Comparison of ENCODE assay signal across 10 mouse cellular contexts in genomic region chr19:14180244-14180643, GRCm38 (mm10).
DNase-seq lines count a peak whose midpoint lies in the region; ATAC-seq lines count a peak whose summit lies in the region.
"Had no signal": no experiment of that assay in that cellular context is flagged by ENCODE, and none has a peak within 500 bp of the region (broad histone marks: within the 10 kb centered on the region; RNA-seq: fewer than 3 reads in every experiment).

No protein-coding gene starts in this region.

- peak; percentile 91 for ATAC-seq in kidney, embryonic 16.5 days (ENCODE audit: low FRiP score, low TSS enrichment)
- no peak for ATAC-seq in liver, embryonic 12.5 days
- ATAC-seq: midbrain, embryonic 15.5 days had no signal

- H3K27me3 ChIP-seq in kidney, embryonic 16.5 days (ENCODE audit: insufficient read depth, low read length): no peaks in the 10 kb centered on the region
- H3K27me3 ChIP-seq in embryonic facial prominence, embryonic 10.5 days (replicated peaks; ENCODE audit: low read depth, poor library complexity, severe bottlenecking): 0 out of 2 replicates have a peak, but pooled peaks cover 4% of the 10 kb centered on the region
- H3K27me3 ChIP-seq in liver, embryonic 12.5 days (replicated peaks): no peaks in the 10 kb centered on the region
- H3K27me3 ChIP-seq: hindbrain, embryonic 15.5 days; midbrain, embryonic 15.5 days had no signal

- no peak overlapping the region for H3K9ac ChIP-seq in kidney, embryonic 16.5 days (replicated peaks; ENCODE audit: low read length)
- no peak overlapping the region for H3K9ac ChIP-seq in liver, embryonic 12.5 days
- H3K9ac ChIP-seq: hindbrain, embryonic 15.5 days; midbrain, embryonic 15.5 days had no signal

- H3K9me3 ChIP-seq in kidney, embryonic 16.5 days (ENCODE audit: low read length): no peaks in the 10 kb centered on the region
- no peaks in the 10 kb centered on the region for H3K9me3 ChIP-seq in embryonic facial prominence, embryonic 10.5 days
- no peaks in the 10 kb centered on the region for H3K9me3 ChIP-seq in liver, embryonic 12.5 days (replicated peaks)
- H3K9me3 ChIP-seq: hindbrain, embryonic 15.5 days; midbrain, embryonic 15.5 days had no signal

- 35% methylated on average over 4 of the region's 4 CpGs for WGBS in kidney, embryonic 16.5 days
- WGBS in embryonic facial prominence, embryonic 10.5 days: 15% methylated on average over 4 of the region's 4 CpGs
- 12% methylated on average over 4 of the region's 4 CpGs for WGBS in liver, embryonic 12.5 days (ENCODE audit: insufficient replicate concordance)

- no peak overlapping the region for H3K4me3 ChIP-seq in kidney, embryonic 16.5 days (ENCODE audit: low read length)
- H3K4me3 ChIP-seq in embryonic facial prominence, embryonic 10.5 days: no peak overlapping the region
- no peak overlapping the region for H3K4me3 ChIP-seq in liver, embryonic 12.5 days
- H3K4me3 ChIP-seq: hindbrain, embryonic 15.5 days; midbrain, embryonic 15.5 days had no signal

- intact Hi-C loops in heart, postnatal 14 days (cut with DNase I): no loop called here

- H3K4me1 ChIP-seq in kidney, embryonic 16.5 days (ENCODE audit: insufficient read depth, low read length): no peaks in the 10 kb centered on the region
- peaks cover 11% of the 10 kb centered on the region for H3K4me1 ChIP-seq in embryonic facial prominence, embryonic 10.5 days
- H3K4me1 ChIP-seq in liver, embryonic 12.5 days: no peaks in the 10 kb centered on the region
- H3K4me1 ChIP-seq: hindbrain, embryonic 15.5 days; midbrain, embryonic 15.5 days had no signal

- 0 out of 2 replicates have a peak overlapping the region, but pooled peaks have one; percentile 1 for H3K27ac ChIP-seq in kidney, embryonic 16.5 days (ENCODE audit: low read length)
- H3K27ac ChIP-seq in embryonic facial prominence, embryonic 10.5 days (replicated peaks): no peak overlapping the region
- H3K27ac ChIP-seq in liver, embryonic 12.5 days: no peak overlapping the region
- H3K27ac ChIP-seq: hindbrain, embryonic 15.5 days; midbrain, embryonic 15.5 days had no signal

- H3K36me3 ChIP-seq in kidney, embryonic 16.5 days (ENCODE audit: insufficient read depth, low read length): no peaks in the 10 kb centered on the region
- H3K36me3 ChIP-seq in embryonic facial prominence, embryonic 10.5 days (replicated peaks): no peaks in the 10 kb centered on the region
- H3K36me3 ChIP-seq in liver, embryonic 12.5 days: no peaks in the 10 kb centered on the region
- H3K36me3 ChIP-seq: hindbrain, embryonic 15.5 days; midbrain, embryonic 15.5 days had no signal

- no peak for DNase-seq in kidney, postnatal 25 days
- DNase-seq in embryonic facial prominence, embryonic 10.5 days (ENCODE audit: low spot score): peak; percentile 50
- peak; percentile 40 to 53 for DNase-seq in heart, postnatal 14 days
- peak; percentile 34 for DNase-seq in lung, postnatal 25 days (ENCODE audit: low spot score)
- no peak for DNase-seq in cerebellum, postnatal 25 days
- DNase-seq: cerebellum, adult 9-11 months had no signal

- H3K4me2 ChIP-seq in kidney, embryonic 16.5 days (replicated peaks; ENCODE audit: low read depth, low read length): no peak overlapping the region
- H3K4me2 ChIP-seq in liver, embryonic 12.5 days: no peak overlapping the region
- H3K4me2 ChIP-seq: hindbrain, embryonic 15.5 days; midbrain, embryonic 15.5 days had no signal

Comparison
In these comparisons a context has a peak if more than half of its experiments do, and no peak if none do; other contexts are left out.
1. DNase-seq: peak in embryonic facial prominence, embryonic 10.5 days (single experiment), heart, postnatal 14 days (2 of 2) and lung, postnatal 25 days (single experiment); none in kidney, postnatal 25 days (0 of 2) and cerebellum, postnatal 25 days (0 of 2).